Mouse (Mus musculus) kidney, postnatal 0 days (tissue): Measurements from ENCODE around the gene Osr1. TPM values are rescaled to one million over a fixed set of nuclear protein-coding genes. Genes with fewer than 3 reads are reported as not detected.

Experiments used
- ATAC-seq: fragments of 200-750 bp; cut with Nextera tagmentation; replicated peaks from 2 replicates; pipeline ENCODE4 v1.8.0; 2017; ENCODE audit warnings: low read depth, moderate number of reproducible peaks, moderate TSS enrichment, moderate library complexity; ENCODE audit not compliant: low FRiP score
- DNase-seq: peaks from one replicate; pipeline ENCODE4 v3.0.0-alpha.2; 2016; ENCODE audit warnings: low spot score
- H3K27ac ChIP-seq: fragments of 300-500 bp; sonication (generic); 2 replicates; pipeline ENCODE4 v1.5.1; 2014; ENCODE audit warnings: mild to moderate bottlenecking
- H3K27me3 ChIP-seq: fragments of 300-500 bp; sonication (generic); 2 replicates; pipeline ENCODE4 v1.6.1; 2014; ENCODE audit warnings: low read length, mixed read lengths; ENCODE audit not compliant: insufficient read depth
- H3K36me3 ChIP-seq: fragments of 300-500 bp; sonication (generic); 2 replicates; pipeline ENCODE4 v1.6.1; 2014; ENCODE audit warnings: low read length, mixed read lengths; ENCODE audit not compliant: insufficient read depth
- H3K4me1 ChIP-seq: fragments of 300-500 bp; sonication (generic); replicated peaks from 2 replicates; pipeline ENCODE4 v1.6.1; 2014; ENCODE audit warnings: antibody characterized with exemption, low read length, mixed read lengths; ENCODE audit not compliant: insufficient read depth
- H3K4me2 ChIP-seq: fragments of 300-500 bp; sonication (generic); 2 replicates; pipeline ENCODE4 v1.6.1; 2014; ENCODE audit warnings: mild to moderate bottlenecking, low read length, moderate library complexity, mixed read lengths
- H3K4me3 ChIP-seq: fragments of 300-500 bp; sonication (generic); replicated peaks from 2 replicates; pipeline ENCODE4 v1.5.1; 2014; ENCODE audit warnings: low read depth, low read length
- H3K9ac ChIP-seq: fragments of 300-500 bp; sonication (generic); 2 replicates; pipeline ENCODE4 v1.6.1; 2014; ENCODE audit warnings: low read depth, low read length
- H3K9me3 ChIP-seq: fragments of 300-500 bp; sonication (generic); replicated peaks from 2 replicates; pipeline ENCODE4 v1.6.1; 2016; ENCODE audit warnings: low read length, inconsistent platforms, mixed read lengths
- CTCF ChIP-seq: IDR thresholded peaks from 2 replicates; pipeline ENCODE4 v1.5.1; 2016; ENCODE audit warnings: antibody characterized with exemption, low read depth, mild to moderate bottlenecking, moderate library complexity
- polyA plus RNA-seq: library from polyadenylated mRNA; unstranded; fragments of >200 nt; fragmentation: Nextera tagmentation; extraction: Ambion mirVana; gene quantifications from 2 replicates; pipeline ENCODE4 v1.2.1, GENCODE M21; 2015

Osr1 gene
- polyA plus RNA-seq, 1 experiment from 2014 or later, result 12.1 TPM

DNA sequence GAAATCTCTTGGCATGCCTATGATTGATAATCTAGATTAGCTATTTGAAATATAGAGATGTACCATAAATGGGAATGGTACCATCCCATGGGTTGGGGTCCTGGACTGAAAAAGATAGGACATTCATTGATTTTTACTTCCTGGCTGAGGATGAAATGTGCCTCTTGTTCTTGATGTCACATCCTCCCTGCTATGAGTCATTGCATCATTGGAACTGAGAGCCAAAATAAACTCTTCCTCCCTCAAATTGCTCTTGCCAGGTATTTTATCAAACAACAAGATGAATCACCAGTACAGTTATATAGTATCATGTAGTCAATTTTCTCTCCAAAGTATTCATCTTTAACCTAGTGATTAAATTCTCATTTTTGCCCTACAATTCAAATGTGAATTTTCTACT, 28.3 kb downstream of the Osr1 start:
- no peak overlapping the region for H3K27ac ChIP-seq
- no peak for ATAC-seq
- no peaks in the 10 kb centered on the region for H3K4me1 ChIP-seq
- no peak overlapping the region for H3K4me2 ChIP-seq
- DNase-seq, result no peak
- H3K9me3 ChIP-seq, result no peaks in the 10 kb centered on the region
- no peaks in the 10 kb centered on the region for H3K27me3 ChIP-seq
- H3K9ac ChIP-seq, result no peak overlapping the region
- H3K36me3 ChIP-seq, result no peaks in the 10 kb centered on the region
- no peak overlapping the region for H3K4me3 ChIP-seq
- no peak for TF ChIP-seq CTCF
